In genomic region chr9:86985105-86985504, GRCm38 (mm10) we compare ENCODE assay signal across 24 mouse cellular contexts. TPM values are rescaled to one million over a fixed set of nuclear protein-coding genes. Genes with fewer than 3 reads are reported as not detected.
DNase-seq lines count a peak whose midpoint lies in the region; ATAC-seq and TF ChIP-seq lines count a peak whose summit lies in the region.
"Had no signal": no experiment of that assay in that cellular context is flagged by ENCODE, and none has a peak within 500 bp of the region (broad histone marks: within the 10 kb centered on the region; RNA-seq: fewer than 3 reads in every experiment).

No protein-coding gene starts in this region.

- no peak for ATAC-seq in intestine, embryonic 14.5 days (replicated peaks; ENCODE audit: low FRiP score, low TSS enrichment, low read depth)
- ATAC-seq in intestine, embryonic 16.5 days = no peak
- ATAC-seq in kidney, embryonic 15.5 days (replicated peaks; ENCODE audit: low FRiP score) = peak; percentile 65
- peak; percentile 46 for ATAC-seq in kidney, postnatal 0 days (replicated peaks; ENCODE audit: low FRiP score, low read depth)
- ATAC-seq: activated CD4-positive, CD25-positive, alpha-beta regulatory T cell, adult 4 months; CD4-positive, CD25-positive, alpha-beta regulatory T cell, adult 4 months; forebrain, embryonic 13.5 days; forebrain, embryonic 15.5 days; Patski had no signal

- H3K27me3 ChIP-seq in intestine, embryonic 14.5 days (replicated peaks; ENCODE audit: control insufficient read depth, insufficient read depth, low read length) = no peaks in the 10 kb centered on the region
- no peaks in the 10 kb centered on the region for H3K27me3 ChIP-seq in intestine, embryonic 16.5 days (replicated peaks; ENCODE audit: control insufficient read depth, insufficient read depth, low read length)
- no peaks in the 10 kb centered on the region; the same call in 1 of the 2 replicates for H3K27me3 ChIP-seq in kidney, embryonic 15.5 days
- H3K27me3 ChIP-seq in kidney, postnatal 0 days (ENCODE audit: insufficient read depth, low read length) = no peaks in the 10 kb centered on the region
- H3K27me3 ChIP-seq: CH12.LX; embryonic facial prominence, embryonic 12.5 days; forebrain, embryonic 13.5 days; forebrain, embryonic 15.5 days had no signal

- no peak overlapping the region for H3K27ac ChIP-seq in intestine, embryonic 14.5 days (ENCODE audit: low read depth)
- H3K27ac ChIP-seq in intestine, embryonic 16.5 days (ENCODE audit: low read length) = no peak overlapping the region
- H3K27ac ChIP-seq in kidney, embryonic 15.5 days = peak overlapping the region; percentile 74
- H3K27ac ChIP-seq in kidney, postnatal 0 days = no peak overlapping the region
- H3K27ac ChIP-seq: embryonic facial prominence, embryonic 10.5 days; embryonic facial prominence, embryonic 12.5 days; forebrain, embryonic 13.5 days; forebrain, embryonic 15.5 days had no signal

- H3K4me2 ChIP-seq in intestine, embryonic 14.5 days (ENCODE audit: low read length) = peak overlapping the region; percentile 3; the same call in 1 of the 2 replicates
- H3K4me2 ChIP-seq in intestine, embryonic 16.5 days (ENCODE audit: low read depth, low read length) = no peak overlapping the region
- peak overlapping the region; percentile 9; the same call in 1 of the 2 replicates for H3K4me2 ChIP-seq in kidney, embryonic 15.5 days
- no peak overlapping the region for H3K4me2 ChIP-seq in kidney, postnatal 0 days (ENCODE audit: low read length)
- H3K4me2 ChIP-seq: embryonic facial prominence, embryonic 12.5 days; forebrain, embryonic 13.5 days; forebrain, embryonic 15.5 days had no signal

- TF ChIP-seq CTCF in kidney, postnatal 0 days (IDR thresholded peaks at IDR 0.05; ENCODE audit: low read depth) = no peak

- H3K9ac ChIP-seq in intestine, embryonic 14.5 days (ENCODE audit: low read length) = no peak overlapping the region
- no peak overlapping the region for H3K9ac ChIP-seq in intestine, embryonic 16.5 days (ENCODE audit: low read depth, low read length)
- no peak overlapping the region for H3K9ac ChIP-seq in kidney, embryonic 15.5 days
- H3K9ac ChIP-seq in kidney, postnatal 0 days (ENCODE audit: low read depth, low read length) = no peak overlapping the region
- H3K9ac ChIP-seq: embryonic facial prominence, embryonic 12.5 days; forebrain, embryonic 13.5 days; forebrain, embryonic 15.5 days had no signal

- H3K4me3 ChIP-seq in intestine, embryonic 14.5 days (ENCODE audit: low read depth, low read length) = no peak overlapping the region
- H3K4me3 ChIP-seq in intestine, embryonic 16.5 days (ENCODE audit: low read length) = no peak overlapping the region
- no peak overlapping the region for H3K4me3 ChIP-seq in kidney, embryonic 15.5 days (replicated peaks)
- H3K4me3 ChIP-seq in kidney, postnatal 0 days (replicated peaks; ENCODE audit: low read depth, low read length) = no peak overlapping the region
- H3K4me3 ChIP-seq: embryonic facial prominence, embryonic 10.5 days; embryonic facial prominence, embryonic 12.5 days; forebrain, embryonic 13.5 days; forebrain, embryonic 15.5 days had no signal

- no peaks in the 10 kb centered on the region for H3K36me3 ChIP-seq in intestine, embryonic 14.5 days (ENCODE audit: control insufficient read depth, insufficient read depth, low read length)
- H3K36me3 ChIP-seq in intestine, embryonic 16.5 days (ENCODE audit: control insufficient read depth, insufficient read depth, low read length) = no peaks in the 10 kb centered on the region
- H3K36me3 ChIP-seq in kidney, embryonic 15.5 days = no peaks in the 10 kb centered on the region
- H3K36me3 ChIP-seq in kidney, postnatal 0 days (ENCODE audit: insufficient read depth, low read length) = no peaks in the 10 kb centered on the region
- H3K36me3 ChIP-seq: embryonic facial prominence, embryonic 10.5 days; embryonic facial prominence, embryonic 12.5 days; forebrain, embryonic 15.5 days; G1E had no signal

- DNase-seq in intestine, embryonic 14.5 days (ENCODE audit: low spot score) = no peak
- DNase-seq in kidney, postnatal 25 days = no peak
- DNase-seq in kidney, postnatal 0 days (ENCODE audit: low spot score) = peak; percentile 61
- no peak for DNase-seq in kidney, adult 11 months
- DNase-seq: adrenal gland, adult 8-10 months; adrenal gland, postnatal 14 days; adrenal gland, postnatal 36 days; B cell, adult 2 months; cerebellum, adult 11-12 months; cerebellum, adult 2 months; cerebellum, adult 9-10 months; cerebellum, postnatal 10 days; cerebellum, postnatal 25 days had no signal

- 29% methylated on average over 6 of the region's 6 CpGs for WGBS in intestine, embryonic 14.5 days
- WGBS in intestine, embryonic 16.5 days = 37% methylated on average over 6 of the region's 6 CpGs
- WGBS in kidney, embryonic 15.5 days = 25% methylated on average over 6 of the region's 6 CpGs
- 30% methylated on average over 6 of the region's 6 CpGs for whole genome bisulfite sequencing in kidney, postnatal 0 days

- no peaks in the 10 kb centered on the region for H3K9me3 ChIP-seq in intestine, embryonic 14.5 days (ENCODE audit: control insufficient read depth, low read length)
- no peaks in the 10 kb centered on the region for H3K9me3 ChIP-seq in intestine, embryonic 16.5 days (ENCODE audit: control insufficient read depth, low read length)
- no peaks in the 10 kb centered on the region for H3K9me3 ChIP-seq in kidney, embryonic 15.5 days (replicated peaks)
- no peaks in the 10 kb centered on the region for H3K9me3 ChIP-seq in kidney, postnatal 0 days (replicated peaks; ENCODE audit: low read length)
- H3K9me3 ChIP-seq: embryonic facial prominence, embryonic 10.5 days; embryonic facial prominence, embryonic 12.5 days; forebrain, embryonic 13.5 days; forebrain, embryonic 15.5 days; G1E had no signal

- H3K4me1 ChIP-seq in intestine, embryonic 14.5 days (replicated peaks; ENCODE audit: control insufficient read depth, insufficient read depth, low read length) = no peaks in the 10 kb centered on the region
- no peaks in the 10 kb centered on the region for H3K4me1 ChIP-seq in intestine, embryonic 16.5 days (ENCODE audit: control insufficient read depth, insufficient read depth, low read length)
- peaks cover 7% of the 10 kb centered on the region; the same call in 1 of the 2 replicates for H3K4me1 ChIP-seq in kidney, embryonic 15.5 days
- no peaks in the 10 kb centered on the region for H3K4me1 ChIP-seq in kidney, postnatal 0 days (replicated peaks; ENCODE audit: insufficient read depth, low read length)

RNA-seq across cellular contexts. Expression of gene Ripply2, which starts 30.2 kb away (rescaled TPM):
- 0.35 TPM in 1 of 2 replicates, not detected in the other for polyA plus RNA-seq in intestine, embryonic 14.5 days (2014; fragmentation: Nextera tagmentation; extraction: Ambion mirVana)
- 0.27 and 0.49 TPM in 2 replicates for polyA plus RNA-seq in intestine, embryonic 16.5 days (2015; fragmentation: Nextera tagmentation; extraction: Ambion mirVana)
- polyA plus RNA-seq in kidney, embryonic 15.5 days (2015; fragmentation: Nextera tagmentation; extraction: Ambion mirVana) = 2.0 TPM in 2 replicates
- 6.5 and 7.2 TPM in 2 replicates for polyA plus RNA-seq in kidney, postnatal 0 days (2015; fragmentation: Nextera tagmentation; extraction: Ambion mirVana)
- polyA plus RNA-seq: activated CD4-positive, CD25-positive, alpha-beta regulatory T cell, adult 4 months; CD4-positive, CD25-positive, alpha-beta regulatory T cell, adult 4 months; embryonic facial prominence, embryonic 10.5 days; embryonic facial prominence, embryonic 12.5 days; G1E; Patski had no signal

RNA-seq across cellular contexts. Expression of gene Cyb5r4, which starts 36.7 kb away (rescaled TPM):
- polyA plus RNA-seq in intestine, embryonic 14.5 days (2014; fragmentation: Nextera tagmentation; extraction: Ambion mirVana) = 49.7 and 52.9 TPM in 2 replicates
- 56.4 and 57.6 TPM in 2 replicates for polyA plus RNA-seq in intestine, embryonic 16.5 days (2015; fragmentation: Nextera tagmentation; extraction: Ambion mirVana)
- polyA plus RNA-seq in kidney, embryonic 15.5 days (2015; fragmentation: Nextera tagmentation; extraction: Ambion mirVana) = 66.3 and 71.7 TPM in 2 replicates
- polyA plus RNA-seq in kidney, postnatal 0 days (2015; fragmentation: Nextera tagmentation; extraction: Ambion mirVana) = 79.2 and 79.3 TPM in 2 replicates

Comparison
In these comparisons a context has a peak if more than half of its experiments do, and no peak if none do; other contexts are left out.
1. H3K4me2 ChIP-seq: peak in intestine, embryonic 14.5 days (single experiment) and kidney, embryonic 15.5 days (single experiment); none in intestine, embryonic 16.5 days (single experiment) and kidney, postnatal 0 days (single experiment).
2. ATAC-seq: peak in kidney, embryonic 15.5 days (single experiment) and kidney, postnatal 0 days (single experiment); none in intestine, embryonic 14.5 days (single experiment) and intestine, embryonic 16.5 days (single experiment).